Mouse (Mus musculus) small intestine, adult 2 months (tissue): ENCODE measurements around the gene Thsd7a. TPM values are rescaled to one million over a fixed set of nuclear protein-coding genes. Genes with fewer than 3 reads are reported as not detected.

Experiments
- H3K27ac ChIP-seq: fragments of 200-500 bp; 2 replicates; pipeline ENCODE4 v1.5.1; 2012; ENCODE audit warnings: low read depth, low read length, control low read depth, inconsistent platforms; ENCODE audit not compliant: insufficient read depth
- H3K27me3 ChIP-seq: fragments of 200-500 bp; 2 replicates; pipeline ENCODE4 v1.6.1; 2012; ENCODE audit warnings: mild to moderate bottlenecking, moderate library complexity, low read length, inconsistent platforms; ENCODE audit not compliant: control insufficient read depth, insufficient read depth
- H3K36me3 ChIP-seq: fragments of 200-500 bp; 2 replicates; pipeline ENCODE4 v1.6.1; 2012; ENCODE audit warnings: mild to moderate bottlenecking, low read length, control low read depth, inconsistent platforms; ENCODE audit not compliant: control insufficient read depth, insufficient read depth
- H3K4me1 ChIP-seq: fragments of 200-500 bp; 2 replicates; pipeline ENCODE4 v1.6.1; 2012; ENCODE audit warnings: low read length, inconsistent platforms, mixed read lengths; ENCODE audit not compliant: control insufficient read depth, insufficient read depth, insufficient read length
- H3K4me3 ChIP-seq: fragments of 200-500 bp; 2 replicates; pipeline ENCODE4 v1.5.1; 2012; ENCODE audit warnings: low read depth, mild to moderate bottlenecking, control low read depth, inconsistent platforms, low read length, moderate library complexity
- CTCF ChIP-seq: fragments of 200-500 bp; IDR thresholded peaks from 2 replicates; pipeline ENCODE4 v1.5.1; 2012; ENCODE audit warnings: low read depth, mild to moderate bottlenecking, control low read depth, inconsistent platforms, low read length, moderate library complexity, mixed read lengths; ENCODE audit not compliant: insufficient replicate concordance, insufficient read length; ENCODE audit errors: extremely low read depth
- POLR2A ChIP-seq: fragments of 200-500 bp; IDR thresholded peaks from 2 replicates; pipeline ENCODE4 v1.6.1; 2012; ENCODE audit warnings: low read depth, mild to moderate bottlenecking, control low read depth, inconsistent platforms, low read length, moderate library complexity
- WGBS: fragments of 180-500 bp; shearing (Covaris S2); methylation state at CpG from one replicate; pipeline ENCODE4 v1.1.7; 2018; 5-methylcytosine and 5-hydroxymethylcytosine counted together
- polyA plus RNA-seq: library from polyadenylated mRNA; depleted of rRNA; stranded (reverse); fragments of >200 nt; gene quantifications from 2 replicates; pipeline ENCODE4 v1.2.3, GENCODE M21; 2012

The Thsd7a gene
- polyA plus RNA-seq, 1 experiment = 1.8 TPM

DNA sequence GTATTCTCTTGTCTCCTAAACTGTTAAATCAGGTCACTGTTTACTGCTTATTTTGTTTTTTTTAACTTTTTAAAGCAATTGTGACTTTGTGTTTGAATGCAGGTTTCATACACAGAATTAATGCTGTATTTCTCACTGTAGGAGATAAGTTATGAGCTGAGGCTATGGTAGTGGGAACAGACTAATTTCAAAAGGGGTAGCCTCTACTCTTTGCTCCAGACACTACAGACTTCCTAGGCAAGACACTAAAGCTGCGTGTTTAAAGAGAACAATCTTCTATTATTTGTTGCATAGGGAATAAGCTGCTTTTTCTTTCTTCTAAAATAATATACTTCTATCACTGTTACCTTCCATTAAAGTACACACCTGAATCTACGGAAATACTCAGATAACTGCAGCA, 368.5 kb downstream of the Thsd7a start:
- no peak overlapping the region for H3K27ac ChIP-seq
- TF ChIP-seq CTCF = no peak
- no peak for TF ChIP-seq POLR2A
- no peaks in the 10 kb centered on the region for H3K4me1 ChIP-seq
- WGBS = 83% methylated on average over 2 of the region's 2 CpGs
- no peaks in the 10 kb centered on the region for H3K36me3 ChIP-seq
- no peaks in the 10 kb centered on the region for H3K27me3 ChIP-seq
- no peak overlapping the region for H3K4me3 ChIP-seq

DNA sequence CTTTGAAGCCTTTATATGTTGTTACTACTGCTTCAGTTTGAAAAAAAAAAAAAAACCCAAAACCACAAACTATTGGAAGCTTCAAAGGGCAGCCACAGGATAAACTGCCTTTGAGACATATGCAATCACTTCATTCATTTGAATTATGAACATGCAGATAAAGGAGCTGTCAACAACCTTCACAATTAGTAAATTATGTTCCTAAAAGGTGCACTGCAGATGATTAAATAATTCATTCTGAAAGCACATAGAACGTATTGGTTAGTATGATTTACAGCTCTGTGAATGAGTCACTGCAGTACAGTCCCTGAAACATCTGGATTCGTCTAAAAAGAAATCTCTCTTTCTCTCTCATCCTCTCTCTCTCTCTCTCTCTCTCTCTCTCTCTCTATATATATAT, 390.5 kb downstream of the Thsd7a start:
- H3K4me1 ChIP-seq = no peaks in the 10 kb centered on the region
- no peak overlapping the region for H3K27ac ChIP-seq
- H3K27me3 ChIP-seq = no peaks in the 10 kb centered on the region
- WGBS = 34% methylated on average over 2 of the region's 2 CpGs
- no peak overlapping the region for H3K4me3 ChIP-seq
- no peaks in the 10 kb centered on the region for H3K36me3 ChIP-seq
- TF ChIP-seq CTCF = no peak
- no peak for TF ChIP-seq POLR2A

DNA sequence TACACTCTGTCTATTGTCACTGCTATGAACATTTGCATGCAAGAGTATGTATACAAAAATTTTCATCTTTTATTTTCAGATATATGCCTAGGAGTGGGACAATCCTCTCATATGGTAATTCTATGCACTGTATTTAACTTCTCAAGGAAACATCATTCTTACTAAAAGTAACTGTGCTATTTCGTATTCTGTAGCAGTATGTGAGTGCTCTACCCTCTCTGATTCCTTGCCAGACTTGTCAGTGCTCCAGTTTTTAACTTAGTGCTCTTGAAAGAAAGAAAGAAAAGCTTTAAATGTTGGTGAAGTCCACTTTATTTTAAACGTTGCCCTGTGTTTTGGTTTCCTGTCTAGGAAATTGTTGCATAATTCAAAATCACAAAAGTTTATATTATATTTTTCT, 395.6 kb downstream of the Thsd7a start:
- 50% methylated on average over 2 of the region's 2 CpGs for WGBS
- no peak overlapping the region for H3K27ac ChIP-seq
- H3K4me3 ChIP-seq = no peak overlapping the region
- H3K36me3 ChIP-seq = no peaks in the 10 kb centered on the region
- TF ChIP-seq CTCF (no peak), POLR2A (no peak)
- H3K27me3 ChIP-seq = no peaks in the 10 kb centered on the region
- H3K4me1 ChIP-seq = no peaks in the 10 kb centered on the region

DNA sequence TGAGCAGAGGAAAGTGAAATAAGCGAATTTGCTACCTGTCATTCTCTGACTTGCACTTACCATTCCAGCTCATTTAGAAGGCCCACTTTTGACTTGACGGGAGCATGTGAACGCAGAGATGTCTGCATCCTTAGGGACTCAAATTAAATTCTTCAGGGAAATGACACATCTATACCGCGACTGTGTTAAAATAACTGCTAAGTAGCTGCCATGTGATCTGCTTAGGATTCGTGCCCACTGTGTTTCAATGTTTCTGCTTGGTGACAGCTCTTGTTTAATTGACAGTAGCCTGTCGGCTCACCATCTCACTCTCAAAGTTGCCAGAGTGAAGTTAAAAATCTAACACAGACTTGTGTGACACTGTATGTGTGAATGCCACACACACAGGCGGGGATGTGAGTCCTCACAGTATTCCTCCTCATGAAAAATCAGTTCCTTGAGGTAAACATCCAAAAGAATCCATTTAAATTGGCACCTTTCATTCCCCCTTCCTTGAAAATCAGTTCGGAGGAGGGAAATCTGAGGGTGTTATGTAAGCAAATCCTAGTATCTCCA, 397.0 kb downstream of the Thsd7a start:
- WGBS = 81% methylated on average over 9 of the region's 9 CpGs
- H3K27me3 ChIP-seq = no peaks in the 10 kb centered on the region
- TF ChIP-seq POLR2A (no peak), CTCF (no peak)

DNA sequence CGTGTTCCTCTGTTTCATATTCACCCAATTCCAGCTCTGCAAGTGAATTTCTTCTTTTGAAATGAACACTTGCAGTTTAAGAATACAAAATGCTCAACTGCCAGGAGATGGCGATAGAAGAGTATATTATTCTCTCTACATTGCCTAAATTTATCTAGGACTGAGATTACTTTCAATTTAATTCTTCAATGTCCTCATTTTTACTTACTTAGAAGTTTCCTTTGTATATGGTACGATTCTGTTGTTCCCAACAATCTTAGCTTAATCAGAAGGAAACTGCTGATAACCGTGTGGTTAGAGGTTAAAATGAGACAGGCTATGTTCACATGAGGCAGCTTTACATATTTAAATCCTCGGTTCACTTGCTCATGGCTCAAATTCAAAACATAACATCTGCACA, 398.5 kb downstream of the Thsd7a start:
- Histone ChIP-seq H3K4me1 (no peaks in the 10 kb centered on the region), H3K4me3 (no peak overlapping the region), H3K36me3 (no peaks in the 10 kb centered on the region), H3K27ac (no peak overlapping the region), H3K27me3 (no peaks in the 10 kb centered on the region)
- WGBS = 35% methylated on average over 5 of the region's 5 CpGs
- no peak for TF ChIP-seq CTCF
- no peak for TF ChIP-seq POLR2A

More for the DNA sequence above, 397.0 kb downstream of the Thsd7a start:
- no peak overlapping the region for H3K4me3 ChIP-seq
- no peak overlapping the region for H3K27ac ChIP-seq
- no peaks in the 10 kb centered on the region for H3K4me1 ChIP-seq
- H3K36me3 ChIP-seq = no peaks in the 10 kb centered on the region

DNA sequence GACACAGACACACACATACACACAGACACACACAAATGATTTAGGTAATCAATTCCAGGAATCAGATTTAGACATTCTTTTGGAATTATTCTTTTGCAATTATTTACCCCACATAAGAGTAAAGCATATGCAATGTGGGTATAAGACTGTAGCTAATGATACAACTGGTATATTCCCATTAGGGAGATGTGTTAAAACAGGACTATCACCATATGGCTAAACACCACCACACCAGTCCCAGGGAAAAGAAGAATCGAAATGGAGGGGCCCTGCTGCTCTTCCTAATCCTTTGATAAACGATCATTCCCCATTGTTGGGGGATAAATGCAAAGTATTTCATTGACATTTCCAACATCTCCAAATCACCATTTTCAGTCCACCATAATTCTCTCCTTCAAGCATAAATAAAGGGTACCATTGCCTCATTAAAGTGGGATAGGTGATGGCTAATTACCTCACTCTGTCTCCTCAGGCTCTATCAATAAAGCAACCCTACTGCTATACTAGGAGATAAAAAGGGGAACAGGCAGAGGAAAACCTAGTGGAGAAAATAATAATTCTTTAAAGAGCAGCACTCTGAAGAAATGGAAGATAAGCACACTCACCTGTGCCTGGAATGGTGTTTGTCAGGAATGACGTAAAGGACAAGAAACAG, 400.0 kb downstream of the Thsd7a start:
- Histone ChIP-seq H3K27me3 (no peaks in the 10 kb centered on the region), H3K4me1 (no peaks in the 10 kb centered on the region), H3K36me3 (no peaks in the 10 kb centered on the region), H3K4me3 (no peak overlapping the region), H3K27ac (no peak overlapping the region)
- no peak for TF ChIP-seq POLR2A
- TF ChIP-seq CTCF = no peak
- WGBS = 68% methylated on average over 3 of the region's 3 CpGs

DNA sequence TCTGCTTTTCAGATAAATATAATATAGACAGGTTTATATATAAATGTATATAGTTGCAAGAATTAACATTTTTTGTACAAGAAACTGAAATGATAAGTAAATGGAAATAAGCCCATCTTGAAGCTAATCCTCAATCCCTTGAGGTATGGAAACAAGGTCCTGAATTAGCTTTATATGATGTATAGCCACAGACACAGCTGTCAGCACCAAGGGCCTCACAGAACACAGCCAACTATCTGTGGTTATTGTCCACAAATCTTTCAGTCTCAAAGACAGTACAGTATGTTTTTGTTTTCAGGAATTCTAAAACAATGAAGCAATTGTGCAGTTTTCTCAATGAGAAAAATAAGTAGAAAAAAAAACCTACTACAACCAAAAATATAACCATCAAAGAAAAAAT, 400.5 kb downstream of the Thsd7a start:
- no peak for TF ChIP-seq CTCF
- no peak for TF ChIP-seq POLR2A

More for the DNA sequence above, 400.5 kb downstream of the Thsd7a start:
- H3K4me3 ChIP-seq = no peak overlapping the region
- H3K27me3 ChIP-seq = no peaks in the 10 kb centered on the region
- no peaks in the 10 kb centered on the region for H3K36me3 ChIP-seq
- no peak overlapping the region for H3K27ac ChIP-seq
- no peaks in the 10 kb centered on the region for H3K4me1 ChIP-seq
